Mouse (Mus musculus) heart, postnatal 0 days (tissue): ENCODE measurements around the gene Mcoln2.

Experiments used
- CTCF ChIP-seq: IDR thresholded peaks from 2 replicates; pipeline ENCODE4 v1.5.1; 2016; ENCODE audit warnings: antibody characterized with exemption, control low read depth, low read depth
- EP300 ChIP-seq: IDR thresholded peaks from 2 replicates; pipeline ENCODE4 v1.6.1; 2016; ENCODE audit warnings: antibody characterized with exemption, low read depth

- TF ChIP-seq CTCF (no peak), EP300 (no peak)
Observed at GRCm38 (mm10) chr3:146211141-146211747, 61.6 kb downstream of the Mcoln2 start.
